Mouse (Mus musculus): ENCODE results near the gene Itsn1. TPM values are rescaled to one million over a fixed set of nuclear protein-coding genes. Genes with fewer than 3 reads are reported as not detected.

Itsn1 gene
- polyA plus RNA-seq, 1 experiment from 2014 or later = 26.5 TPM

DNA sequence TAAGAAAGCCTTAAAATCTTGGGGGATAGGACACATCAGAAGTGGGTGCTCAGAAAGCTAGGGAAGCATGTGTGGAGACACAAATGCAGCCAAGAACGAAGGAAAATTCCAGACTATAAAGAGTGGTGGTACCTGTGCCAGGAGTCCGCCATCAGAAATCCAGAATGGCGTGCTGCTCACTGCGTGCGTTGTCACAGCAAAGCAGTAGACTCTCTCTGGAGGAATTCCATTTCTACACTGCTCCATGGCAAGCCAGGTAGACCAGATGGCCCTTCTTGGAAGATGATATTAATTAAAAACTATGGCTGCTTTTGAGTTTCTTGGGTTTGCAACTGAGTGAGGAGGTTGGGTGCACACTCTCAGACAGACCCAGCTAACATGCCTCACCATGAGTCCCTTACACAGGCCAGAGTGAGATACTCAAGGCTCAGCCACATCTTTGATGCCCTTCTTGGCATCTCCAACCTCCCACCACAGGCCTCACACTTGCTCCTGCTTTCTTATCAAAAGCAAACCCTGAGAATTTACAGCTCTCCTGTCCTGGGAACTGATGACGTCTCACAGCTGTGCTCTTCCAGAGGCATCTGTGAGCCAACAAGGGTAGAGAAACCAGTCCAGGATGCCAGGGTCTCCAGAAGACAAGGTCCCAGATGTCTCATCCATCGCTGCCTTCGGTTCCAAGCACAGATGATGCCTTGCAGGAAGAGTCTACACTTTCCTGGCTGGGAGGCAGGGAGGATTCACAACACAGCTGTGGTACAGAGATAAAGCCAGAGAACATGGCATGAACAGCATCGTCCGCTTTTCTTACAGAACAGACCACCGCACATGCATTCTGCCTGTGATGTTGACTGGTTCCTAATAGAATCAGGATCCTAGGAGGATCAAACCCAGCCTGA is 152.0 kb downstream of the Itsn1 start:
- 87% methylated on average over 11 of the region's 11 CpGs for WGBS

DNA sequence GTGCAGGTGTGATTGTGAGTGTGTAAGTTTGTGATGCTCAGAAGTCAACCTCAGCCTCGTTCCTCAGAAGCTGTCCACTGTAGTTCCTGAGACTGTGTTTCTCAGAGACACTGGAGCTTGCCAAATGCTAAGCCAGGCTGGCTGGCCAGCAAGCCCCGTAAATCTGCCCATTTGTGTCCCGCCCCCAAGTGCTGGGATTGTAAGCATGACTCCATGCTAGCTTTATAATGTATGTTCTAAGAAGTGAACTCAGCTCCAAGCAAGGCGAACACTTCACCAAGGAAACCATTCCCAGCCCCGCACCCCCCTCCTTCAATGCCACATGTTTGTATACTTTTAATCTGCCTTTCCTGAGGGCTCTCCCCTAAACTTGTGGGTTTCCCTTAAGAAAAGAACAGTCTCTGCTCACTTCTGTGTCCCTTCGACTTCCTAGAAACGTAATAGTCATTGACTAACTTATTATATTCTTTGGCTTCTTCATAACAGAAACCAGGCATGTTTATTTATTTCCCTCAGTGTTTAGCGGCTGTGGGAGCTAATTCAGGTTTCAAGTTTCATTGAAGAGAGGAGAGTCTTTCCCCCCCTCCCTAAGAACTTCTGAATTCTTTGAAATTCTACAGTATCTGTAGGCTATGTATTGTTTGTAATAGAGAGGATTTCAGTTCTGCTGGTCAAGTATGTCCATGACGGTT is 153.2 kb downstream of the Itsn1 start:
- Histone ChIP-seq H3K27ac (no peak overlapping the region), H3K9me3 (no peaks in the 10 kb centered on the region), H3K4me3 (no peak overlapping the region), H3K27me3 (ENCODE audit: insufficient read depth, poor library complexity, severe bottlenecking) (no peaks in the 10 kb centered on the region), H3K4me1 (peaks cover 17% of the 10 kb centered on the region), H3K36me3 (no peaks in the 10 kb centered on the region)
- no peak for DNase-seq (ENCODE audit: low spot score)
- 77% methylated on average over 9 of the region's 9 CpGs for WGBS

More for the DNA sequence above, 152.0 kb downstream of the Itsn1 start:
- Histone ChIP-seq H3K4me3 (no peak overlapping the region), H3K4me1 (peaks cover 19% of the 10 kb centered on the region), H3K27me3 (ENCODE audit: insufficient read depth, poor library complexity, severe bottlenecking) (no peaks in the 10 kb centered on the region), H3K36me3 (no peaks in the 10 kb centered on the region), H3K9me3 (no peaks in the 10 kb centered on the region), H3K27ac (no peak overlapping the region)
- DNase-seq (ENCODE audit: low spot score) = no peak

DNA sequence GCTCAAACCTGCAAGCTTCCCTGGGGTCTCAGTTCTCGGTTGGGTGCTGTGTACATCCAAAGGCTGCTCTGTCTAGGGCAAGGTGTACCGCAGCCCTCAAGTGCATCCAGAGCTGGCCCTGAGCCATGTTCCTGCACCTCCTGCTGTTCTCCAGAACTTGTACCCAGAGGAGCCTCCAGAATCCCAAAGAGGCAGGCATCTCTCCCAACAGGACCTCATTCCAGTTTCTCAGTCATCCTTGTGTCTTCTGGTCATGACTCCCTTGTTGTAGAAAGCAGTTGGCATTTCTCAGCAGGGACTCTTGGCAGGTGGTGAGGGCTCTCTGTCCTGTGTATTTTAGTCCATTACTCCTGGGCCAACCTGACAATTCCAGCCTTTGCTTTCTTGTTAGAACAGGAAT is 154.6 kb downstream of the Itsn1 start:
- Histone ChIP-seq H3K27ac (no peak overlapping the region), H3K4me1 (peaks cover 14% of the 10 kb centered on the region), H3K27me3 (ENCODE audit: insufficient read depth, poor library complexity, severe bottlenecking) (no peaks in the 10 kb centered on the region), H3K36me3 (no peaks in the 10 kb centered on the region), H3K9me3 (no peaks in the 10 kb centered on the region), H3K4me3 (no peak overlapping the region)
- no peak for DNase-seq (ENCODE audit: low spot score)
- whole genome bisulfite sequencing = 84% methylated on average over 2 of the region's 2 CpGs

DNA sequence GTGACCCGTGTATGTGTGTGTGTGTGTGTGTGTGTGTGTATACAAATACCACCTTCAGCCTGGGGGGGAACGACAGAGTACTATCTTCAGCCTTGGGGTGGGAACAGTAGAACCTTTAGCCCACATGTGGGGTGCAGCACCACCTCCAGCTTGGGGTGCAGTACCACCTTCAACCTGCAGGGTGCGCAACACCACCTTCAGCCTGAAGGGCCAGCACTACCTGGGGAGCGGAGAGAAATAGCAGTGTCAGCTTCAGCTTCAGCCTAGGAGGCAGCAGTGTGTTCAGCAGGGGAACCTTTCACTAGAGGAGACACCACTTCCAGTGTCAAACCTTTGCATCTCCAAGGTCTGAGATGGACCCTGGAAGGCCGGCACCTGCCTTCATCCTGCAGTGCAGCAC is 155.1 kb downstream of the Itsn1 start:
- no peaks in the 10 kb centered on the region for H3K27me3 ChIP-seq (ENCODE audit: insufficient read depth, poor library complexity, severe bottlenecking)
- 53% methylated on average over 5 of the region's 5 CpGs for WGBS
- no peak for DNase-seq (ENCODE audit: low spot score)
- H3K4me3 ChIP-seq = no peak overlapping the region
- H3K4me1 ChIP-seq = peaks cover 14% of the 10 kb centered on the region
- H3K27ac ChIP-seq = no peak overlapping the region
- H3K9me3 ChIP-seq = no peaks in the 10 kb centered on the region
- H3K36me3 ChIP-seq = no peaks in the 10 kb centered on the region

DNA sequence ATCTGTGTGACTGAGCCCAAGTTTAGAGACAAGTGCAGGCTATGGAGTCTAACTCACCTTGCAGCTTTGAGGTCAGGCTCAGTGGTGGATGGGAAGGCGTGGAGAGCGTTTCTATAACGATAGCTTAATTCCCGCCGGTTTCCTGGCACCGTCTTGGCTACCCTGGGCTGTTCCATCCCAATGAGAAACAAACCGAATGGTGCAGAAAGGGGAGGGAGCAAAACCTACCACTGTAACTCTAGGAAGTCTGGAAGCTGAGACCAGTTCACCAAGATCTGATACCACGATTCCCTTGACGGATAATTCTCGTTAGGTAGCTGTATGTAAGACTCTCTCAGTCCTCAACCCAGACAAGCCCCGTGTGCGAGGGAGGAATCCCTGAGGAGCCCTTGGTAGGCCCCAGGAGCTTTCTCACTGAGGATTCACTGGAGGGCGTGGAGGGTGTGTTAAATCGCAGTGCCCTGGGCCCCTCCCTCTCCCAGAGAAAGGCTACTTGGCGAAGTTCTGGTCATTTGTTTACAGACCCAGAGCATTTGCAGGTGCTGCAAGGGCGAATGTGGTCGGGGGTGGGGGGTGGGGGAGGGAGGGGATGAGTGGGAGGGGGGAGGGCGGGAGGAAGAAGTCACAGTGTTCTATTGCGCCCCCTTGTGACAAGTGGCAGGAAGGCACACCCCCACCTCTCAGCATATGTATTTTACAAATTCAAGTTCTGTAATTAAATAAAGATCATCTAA is 156.5 kb downstream of the Itsn1 start:
- Histone ChIP-seq H3K9me3 (no peaks in the 10 kb centered on the region), H3K27ac (peak overlapping the region; percentile 76), H3K27me3 (ENCODE audit: insufficient read depth, poor library complexity, severe bottlenecking) (no peaks in the 10 kb centered on the region), H3K4me3 (peak overlapping the region; percentile 52), H3K36me3 (no peaks in the 10 kb centered on the region), H3K4me1 (peaks cover 14% of the 10 kb centered on the region)
- no peak for DNase-seq (ENCODE audit: low spot score)
- WGBS = 8% methylated on average over 19 of the region's 19 CpGs

DNA sequence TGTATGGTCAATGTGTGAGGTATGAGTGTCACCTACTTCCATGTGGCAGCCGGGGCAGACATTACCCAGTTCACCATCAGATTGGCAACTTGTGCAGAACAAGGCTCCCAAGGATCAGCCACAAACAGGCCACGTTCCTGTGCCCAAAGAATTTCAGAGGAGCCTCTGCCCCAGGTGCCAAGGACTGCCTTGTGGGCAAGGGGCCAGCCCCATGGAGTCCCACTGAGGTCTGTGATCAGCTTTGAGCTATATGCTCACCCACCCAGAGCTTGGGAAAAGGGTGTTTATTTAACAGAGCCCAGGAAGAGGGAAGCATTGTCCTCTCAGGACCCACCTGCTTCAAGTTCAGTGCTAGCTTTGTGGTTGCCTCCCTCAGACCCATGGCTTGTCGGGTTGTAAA is 159.3 kb downstream of the Itsn1 start:
- no peak overlapping the region for H3K4me3 ChIP-seq
- 79% methylated on average over 3 of the region's 3 CpGs for WGBS

DNA sequence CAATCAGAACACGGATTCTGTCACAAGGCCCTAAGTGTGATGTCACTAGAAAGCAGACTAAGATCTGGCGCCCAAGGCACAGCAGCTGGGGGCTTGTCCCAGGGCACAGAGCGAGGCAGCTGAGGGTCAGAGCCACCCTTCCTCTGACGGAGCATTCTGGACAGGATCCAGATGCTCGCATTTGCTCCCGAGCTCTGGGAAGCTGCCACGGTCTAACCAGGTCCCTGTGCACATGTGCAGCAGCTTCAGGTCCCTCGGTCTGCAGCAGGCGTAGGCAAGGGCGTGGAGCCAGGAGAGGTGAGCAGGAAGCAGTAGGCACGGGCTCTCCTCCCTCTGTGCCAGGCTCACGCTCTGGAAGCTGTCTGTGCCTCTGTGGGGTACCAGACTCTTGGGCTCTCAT is 160.8 kb downstream of the Itsn1 start:
- Histone ChIP-seq H3K27me3 (ENCODE audit: insufficient read depth, poor library complexity, severe bottlenecking) (no peaks in the 10 kb centered on the region), H3K36me3 (no peaks in the 10 kb centered on the region), H3K27ac (no peak overlapping the region), H3K9me3 (no peaks in the 10 kb centered on the region), H3K4me1 (peaks cover 9% of the 10 kb centered on the region), H3K4me3 (no peak overlapping the region)
- WGBS = 77% methylated on average over 12 of the region's 12 CpGs
- DNase-seq (ENCODE audit: low spot score) = no peak

More for the DNA sequence above, 159.3 kb downstream of the Itsn1 start:
- Histone ChIP-seq H3K4me1 (peaks cover 9% of the 10 kb centered on the region), H3K27ac (no peak overlapping the region), H3K36me3 (no peaks in the 10 kb centered on the region), H3K9me3 (no peaks in the 10 kb centered on the region), H3K27me3 (ENCODE audit: insufficient read depth, poor library complexity, severe bottlenecking) (no peaks in the 10 kb centered on the region)
- no peak for DNase-seq (ENCODE audit: low spot score)

DNA sequence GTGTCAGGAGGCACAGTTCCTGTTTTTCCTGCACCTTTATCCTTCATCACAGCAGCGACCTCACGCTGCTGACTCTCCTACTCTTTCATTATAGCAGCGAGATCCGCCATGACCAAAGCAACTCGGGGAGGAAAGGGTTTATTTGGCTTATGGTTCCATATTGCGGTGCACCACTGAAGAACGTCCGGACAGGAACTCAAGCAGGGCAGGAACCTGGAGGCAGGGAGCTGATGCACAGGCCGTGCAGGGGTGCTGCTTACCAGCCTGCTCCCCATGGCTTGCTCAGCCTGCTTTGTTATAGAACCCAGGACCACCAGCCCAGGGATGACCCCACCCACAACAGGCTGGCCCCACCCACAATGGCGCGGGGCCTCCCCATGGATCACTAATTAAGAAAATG is 162.1 kb downstream of the Itsn1 start:
- WGBS = 81% methylated on average over 11 of the region's 11 CpGs
- Histone ChIP-seq H3K9me3 (no peaks in the 10 kb centered on the region), H3K36me3 (no peaks in the 10 kb centered on the region), H3K27me3 (ENCODE audit: insufficient read depth, poor library complexity, severe bottlenecking) (no peaks in the 10 kb centered on the region), H3K4me3 (no peak overlapping the region), H3K27ac (no peak overlapping the region), H3K4me1 (no peaks in the 10 kb centered on the region)
- no peak for DNase-seq (ENCODE audit: low spot score)

DNA sequence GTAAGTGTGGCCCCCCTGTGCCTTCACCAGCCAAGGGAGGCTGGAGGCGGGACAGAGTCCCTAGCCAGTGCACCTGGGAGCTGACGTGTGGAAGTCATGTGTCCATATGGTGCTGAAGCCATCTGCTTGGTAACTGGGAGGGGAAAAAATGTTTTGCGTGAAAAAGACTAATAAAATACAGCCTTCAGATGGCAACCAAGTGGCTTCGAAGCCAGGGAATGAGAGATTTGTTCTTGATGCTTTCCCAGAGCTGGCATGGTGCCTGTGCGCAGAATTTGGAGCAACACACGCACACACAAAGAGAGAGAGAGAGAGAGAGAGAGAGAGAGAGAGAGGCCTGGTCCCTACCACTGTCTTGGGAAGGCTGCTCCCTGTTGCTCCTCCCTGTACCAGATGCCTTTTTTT is 167.3 kb downstream of the Itsn1 start:
- H3K9me3 ChIP-seq = no peaks in the 10 kb centered on the region
- 81% methylated on average over 6 of the region's 6 CpGs for WGBS
- H3K4me1 ChIP-seq = no peaks in the 10 kb centered on the region
- no peak overlapping the region for H3K4me3 ChIP-seq
- no peak for DNase-seq (ENCODE audit: low spot score)
- no peak overlapping the region for H3K27ac ChIP-seq
- H3K36me3 ChIP-seq = no peaks in the 10 kb centered on the region
- peaks cover 7% of the 10 kb centered on the region; the same call in 1 of the 2 replicates for H3K27me3 ChIP-seq (ENCODE audit: insufficient read depth, poor library complexity, severe bottlenecking)

DNA sequence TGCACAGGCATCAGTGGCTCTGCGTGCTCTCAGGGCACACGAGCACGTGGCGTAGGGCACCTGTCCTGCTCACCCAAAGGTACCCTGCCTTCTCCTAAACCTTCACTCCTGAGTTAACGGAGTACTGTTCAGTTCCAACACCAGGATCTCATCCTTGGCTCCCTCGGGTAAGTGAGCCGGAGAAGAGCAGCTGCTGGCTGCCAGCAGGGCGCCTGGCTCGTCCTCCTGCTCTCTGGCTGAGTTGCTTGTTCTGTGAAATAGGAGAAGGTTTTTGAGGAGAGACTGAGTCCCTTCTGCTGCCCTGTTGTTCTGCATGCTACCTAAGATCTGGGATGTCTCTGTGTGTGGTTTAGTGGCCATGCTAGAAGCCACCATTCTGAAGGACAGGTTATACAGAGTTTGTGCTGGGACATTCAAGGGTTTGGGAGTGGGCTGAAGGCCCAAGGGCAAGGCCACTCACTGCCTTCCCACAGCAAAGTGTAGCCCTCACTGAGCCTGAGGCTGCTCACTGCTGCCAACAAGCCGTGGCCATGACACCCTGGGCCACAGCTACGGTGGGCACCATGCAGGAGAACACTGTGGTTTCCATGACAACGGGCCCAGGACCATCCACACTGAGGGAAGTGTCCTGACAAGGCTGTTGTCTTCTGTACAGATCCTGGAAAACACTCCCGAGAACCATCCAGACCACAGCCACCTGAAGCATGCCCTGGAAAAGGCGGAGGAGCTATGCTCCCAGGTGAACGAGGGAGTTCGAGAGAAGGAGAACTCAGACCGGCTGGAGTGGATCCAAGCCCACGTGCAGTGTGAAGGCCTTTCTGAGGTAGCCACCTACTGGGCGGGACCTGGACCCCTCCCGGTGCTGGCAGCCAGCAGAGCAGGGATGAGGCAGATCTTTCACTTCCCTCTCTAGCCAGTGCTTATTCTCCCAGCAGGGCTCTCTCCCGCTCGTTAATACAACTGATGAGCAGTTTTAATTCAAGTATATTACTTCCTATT is 170.1 kb downstream of the Itsn1 start:
- DNase-seq (ENCODE audit: low spot score) = no peak
- Histone ChIP-seq H3K27ac (no peak overlapping the region), H3K27me3 (ENCODE audit: insufficient read depth, poor library complexity, severe bottlenecking) (peaks cover 7% of the 10 kb centered on the region; the same call in 1 of the 2 replicates), H3K36me3 (0 out of 2 replicates have a peak, but pooled peaks cover 4% of the 10 kb centered on the region), H3K4me1 (no peaks in the 10 kb centered on the region), H3K4me3 (no peak overlapping the region), H3K9me3 (0 out of 2 replicates have a peak, but pooled peaks cover 3% of the 10 kb centered on the region)
- WGBS = 55% methylated on average over 22 of the region's 22 CpGs

DNA sequence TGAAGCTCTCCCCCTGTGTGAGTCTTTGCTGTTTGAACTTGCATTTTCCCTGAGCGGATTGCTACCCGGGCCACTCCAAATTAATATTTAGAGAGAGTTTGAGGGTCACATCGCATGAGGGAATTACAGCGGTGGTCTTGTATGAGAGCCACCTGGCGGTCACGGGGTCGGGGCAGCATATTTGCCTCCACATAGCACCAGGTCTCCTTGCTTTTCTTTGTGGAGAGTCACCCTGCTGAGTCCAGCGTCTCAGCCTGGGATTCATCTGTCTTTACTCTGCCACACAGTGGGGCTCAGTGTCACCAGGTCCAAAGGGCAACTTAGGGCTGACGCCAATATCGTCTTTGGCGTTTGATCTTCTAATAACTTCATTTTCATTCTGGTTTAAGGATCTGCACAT is 171.2 kb downstream of the Itsn1 start:
- 58% methylated on average over 11 of the region's 11 CpGs for WGBS
- Histone ChIP-seq H3K4me3 (no peak overlapping the region), H3K27me3 (ENCODE audit: insufficient read depth, poor library complexity, severe bottlenecking) (peaks cover 7% of the 10 kb centered on the region; the same call in 1 of the 2 replicates), H3K9me3 (0 out of 2 replicates have a peak, but pooled peaks cover 3% of the 10 kb centered on the region), H3K27ac (no peak overlapping the region), H3K4me1 (no peaks in the 10 kb centered on the region), H3K36me3 (0 out of 2 replicates have a peak, but pooled peaks cover 4% of the 10 kb centered on the region)
- DNase-seq (ENCODE audit: low spot score) = no peak
